Mouse (Mus musculus) left cerebral cortex, postnatal 14 days (tissue): ENCODE data around the gene Zfp710. TPM values are rescaled to one million over a fixed set of nuclear protein-coding genes. Genes with fewer than 3 reads are reported as not detected.

ENCODE experiments used
- DNase-seq, 2 experiments: peaks; one replicate each; pipeline ENCODE4 v3.0.0; 2021 to 2022; ENCODE audit warnings: low spot score in 2 of 2, mixed read lengths in 1 of 2
- intact Hi-C: fragments of 180-260 bp; cut with DNase I; formaldehyde crosslinking; loops from one replicate; pipeline ENCODE4 v1.15.1; 2025
- total RNA-seq, 2 experiments: library from RNA; stranded (reverse); gene quantifications; 2 replicates each; pipeline ENCODE4 v1.2.3; 2021

Zfp710 gene
- total RNA-seq, 2 experiments from 2014 or later: 15.7 to 16.0 TPM

GRCm38 (mm10) chr7:80025391-80026117, 940 bp downstream of the Zfp710 start:
- no peak for DNase-seq
- intact Hi-C loops: loop anchor here (5.0 kb wide), 1 partner anchor 52 kb away; no protein-coding TSS in a partner anchor

GRCm38 (mm10) chr7:80026118-80026989, 1.7 kb downstream of the Zfp710 start:
- intact Hi-C loops: loop anchor here (5.0 kb wide), 1 partner anchor 51 kb away; no protein-coding TSS in a partner anchor
- DNase-seq: peak; percentile 40 to 53

- intact Hi-C loops: loop anchor here (5.0 kb wide), 1 partner anchor 50 kb away; no protein-coding TSS in a partner anchor
- peak; percentile 39 to 58 for DNase-seq
Measured at GRCm38 (mm10) chr7:80026990-80027635, 2.5 kb downstream of the Zfp710 start.

GRCm38 (mm10) chr7:80027636-80028417, 3.2 kb downstream of the Zfp710 start:
- DNase-seq: no peak
- intact Hi-C loops: loop anchor here (5.0 kb wide), 1 partner anchor 49 kb away; no protein-coding TSS in a partner anchor

GRCm38 (mm10) chr7:80028418-80028720, 3.8 kb downstream of the Zfp710 start:
- no peak for DNase-seq
- intact Hi-C loops: loop anchor here (5.0 kb wide), 1 partner anchor 49 kb away; no protein-coding TSS in a partner anchor

- intact Hi-C loops: no loop called here
- no peak for DNase-seq
Measured at GRCm38 (mm10) chr7:80030009-80030408, 5.4 kb downstream of the Zfp710 start.

- intact Hi-C loops: no loop called here
- no peak for DNase-seq
Measured at GRCm38 (mm10) chr7:80030486-80030885, 5.9 kb downstream of the Zfp710 start.

- DNase-seq: no peak
- intact Hi-C loops: no loop called here
Measured at GRCm38 (mm10) chr7:80030987-80031386, 6.4 kb downstream of the Zfp710 start.

GRCm38 (mm10) chr7:80031478-80031877, 6.9 kb downstream of the Zfp710 start:
- intact Hi-C loops: no loop called here
- no peak for DNase-seq

- no peak for DNase-seq
- intact Hi-C loops: no loop called here
Measured at GRCm38 (mm10) chr7:80032216-80033052, 7.8 kb downstream of the Zfp710 start.

- intact Hi-C loops: no loop called here
- DNase-seq: no peak
Measured at GRCm38 (mm10) chr7:80033064-80033717, 8.6 kb downstream of the Zfp710 start.

- intact Hi-C loops: no loop called here
- DNase-seq: no peak
Measured at GRCm38 (mm10) chr7:80033771-80034170, 9.2 kb downstream of the Zfp710 start.

- no peak for DNase-seq
- intact Hi-C loops: no loop called here
Measured at GRCm38 (mm10) chr7:80035086-80035485, 10.5 kb downstream of the Zfp710 start.

GRCm38 (mm10) chr7:80035748-80036147, 11.1 kb downstream of the Zfp710 start:
- intact Hi-C loops: no loop called here
- DNase-seq: no peak

GRCm38 (mm10) chr7:80039699-80040098, 15.1 kb downstream of the Zfp710 start:
- DNase-seq: no peak
- intact Hi-C loops: no loop called here

- DNase-seq: no peak
- intact Hi-C loops: no loop called here
Measured at GRCm38 (mm10) chr7:80044170-80044569, 19.6 kb downstream of the Zfp710 start.

GRCm38 (mm10) chr7:80047041-80047440, 22.4 kb downstream of the Zfp710 start:
- intact Hi-C loops: no loop called here
- DNase-seq: no peak

GRCm38 (mm10) chr7:80049746-80050145, 25.1 kb downstream of the Zfp710 start:
- intact Hi-C loops: no loop called here

More at GRCm38 (mm10) chr7:80049746-80050145, 25.1 kb downstream of the Zfp710 start:
- DNase-seq: no peak
